Mouse (Mus musculus) forebrain, embryonic 12.5 days (tissue): Measurements from ENCODE around the gene 6030445D17Rik. TPM values are rescaled to one million over a fixed set of nuclear protein-coding genes. Genes with fewer than 3 reads are reported as not detected.

Experiments
- ATAC-seq: fragments of 200-750 bp; cut with Nextera tagmentation; 2 replicates; pipeline ENCODE4 v1.8.0; 2017; ENCODE audit warnings: moderate TSS enrichment; ENCODE audit not compliant: low FRiP score
- H3K27ac ChIP-seq: fragments of 300-500 bp; sonication (generic); 2 replicates; pipeline ENCODE4 v1.5.1; 2016; ENCODE audit warnings: mild to moderate bottlenecking
- H3K27me3 ChIP-seq: fragments of 300-500 bp; sonication (generic); 2 replicates; pipeline ENCODE4 v1.6.1; 2016; ENCODE audit warnings: mild to moderate bottlenecking
- H3K36me3 ChIP-seq: fragments of 300-500 bp; sonication (generic); replicated peaks from 2 replicates; pipeline ENCODE4 v1.6.1; 2016; ENCODE audit warnings: mild to moderate bottlenecking
- H3K4me1 ChIP-seq: fragments of 300-500 bp; sonication (generic); 2 replicates; pipeline ENCODE4 v1.6.1; 2016
- H3K4me2 ChIP-seq: fragments of 300-500 bp; sonication (generic); 2 replicates; pipeline ENCODE4 v1.6.1; 2016; ENCODE audit warnings: mild to moderate bottlenecking, moderate library complexity
- H3K4me3 ChIP-seq: fragments of 300-500 bp; sonication (generic); replicated peaks from 2 replicates; pipeline ENCODE4 v1.5.1; 2016; ENCODE audit warnings: mild to moderate bottlenecking
- H3K9ac ChIP-seq: fragments of 300-500 bp; sonication (generic); 2 replicates; pipeline ENCODE4 v1.6.1; 2016; ENCODE audit warnings: mild to moderate bottlenecking
- H3K9me3 ChIP-seq: fragments of 300-500 bp; sonication (generic); 2 replicates; pipeline ENCODE4 v1.6.1; 2016
- WGBS: fragments of 180-500 bp; shearing (Covaris S2); methylation state at CpG from one replicate; pipeline ENCODE4 v1.1.7; 2016; 5-methylcytosine and 5-hydroxymethylcytosine counted together
- polyA plus RNA-seq: library from polyadenylated mRNA; unstranded; fragments of >200 nt; fragmentation: Nextera tagmentation; extraction: Ambion mirVana; gene quantifications from 2 replicates; pipeline ENCODE4 v1.2.1, GENCODE M21; 2016

The 6030445D17Rik gene
- polyA plus RNA-seq, 1 experiment from 2014 or later, result not detected

DNA sequence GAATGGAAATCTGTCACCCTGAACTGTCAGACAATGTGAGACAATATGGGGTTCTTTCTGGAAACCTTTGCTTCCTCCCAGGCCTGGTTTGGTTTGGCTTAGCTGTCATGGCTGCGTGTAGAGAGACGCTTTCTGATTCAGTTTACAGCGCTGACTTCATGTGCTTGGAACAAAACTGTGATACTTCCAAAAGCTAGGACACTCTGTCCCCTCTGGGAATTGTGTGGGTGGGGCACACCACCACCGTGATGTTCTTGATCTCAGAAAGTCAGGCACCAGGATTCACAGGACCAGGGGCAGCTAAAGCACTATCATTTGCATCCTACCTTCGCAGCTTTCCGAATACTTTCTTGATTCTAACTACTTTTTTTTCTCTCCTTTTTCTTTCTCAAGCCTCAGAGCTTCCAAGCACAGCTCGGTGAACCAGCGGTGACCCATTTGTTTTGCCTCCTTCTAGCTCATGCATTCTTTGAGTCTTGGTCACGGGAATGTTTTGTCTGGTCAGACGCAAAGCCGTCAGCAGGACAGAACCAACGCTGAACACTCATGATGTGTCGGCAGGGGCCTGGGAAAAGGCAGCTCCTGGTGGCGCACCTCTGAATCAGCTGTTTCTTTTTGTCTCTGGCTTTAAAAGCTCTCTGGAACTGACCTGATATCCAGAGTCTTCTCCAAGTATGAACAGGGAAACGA is 20.6 kb upstream of the 6030445D17Rik start:
- no peak overlapping the region for H3K9ac ChIP-seq
- no peak overlapping the region for H3K27ac ChIP-seq
- ATAC-seq, result no peak
- no peaks in the 10 kb centered on the region for H3K36me3 ChIP-seq
- 68% methylated on average over 15 of the region's 15 CpGs for WGBS
- H3K27me3 ChIP-seq, result no peaks in the 10 kb centered on the region
- no peak overlapping the region for H3K4me2 ChIP-seq
- no peak overlapping the region for H3K4me3 ChIP-seq
- H3K9me3 ChIP-seq, result no peaks in the 10 kb centered on the region
- no peaks in the 10 kb centered on the region for H3K4me1 ChIP-seq

GRCm38 (mm10) chr4:136444561-136444960 is 17.5 kb upstream of the 6030445D17Rik start:
- H3K4me2 ChIP-seq, result no peak overlapping the region
- H3K27me3 ChIP-seq, result no peaks in the 10 kb centered on the region
- no peak for ATAC-seq
- H3K9me3 ChIP-seq, result no peaks in the 10 kb centered on the region
- no peak overlapping the region for H3K4me3 ChIP-seq
- no peak overlapping the region for H3K9ac ChIP-seq
- no peaks in the 10 kb centered on the region for H3K36me3 ChIP-seq
- WGBS, result 84% methylated on average over 4 of the region's 4 CpGs
- no peaks in the 10 kb centered on the region for H3K4me1 ChIP-seq
- no peak overlapping the region for H3K27ac ChIP-seq

- no peak for ATAC-seq
- no peak overlapping the region for H3K4me2 ChIP-seq
- no peak overlapping the region for H3K9ac ChIP-seq
- H3K27me3 ChIP-seq, result no peaks in the 10 kb centered on the region
- no peaks in the 10 kb centered on the region for H3K9me3 ChIP-seq
- no peaks in the 10 kb centered on the region for H3K4me1 ChIP-seq
- no peaks in the 10 kb centered on the region for H3K36me3 ChIP-seq
- H3K27ac ChIP-seq, result no peak overlapping the region
- H3K4me3 ChIP-seq, result no peak overlapping the region
- WGBS, result 89% methylated on average over 5 of the region's 5 CpGs
Observed at GRCm38 (mm10) chr4:136449795-136450194, 12.3 kb upstream of the 6030445D17Rik start.

DNA sequence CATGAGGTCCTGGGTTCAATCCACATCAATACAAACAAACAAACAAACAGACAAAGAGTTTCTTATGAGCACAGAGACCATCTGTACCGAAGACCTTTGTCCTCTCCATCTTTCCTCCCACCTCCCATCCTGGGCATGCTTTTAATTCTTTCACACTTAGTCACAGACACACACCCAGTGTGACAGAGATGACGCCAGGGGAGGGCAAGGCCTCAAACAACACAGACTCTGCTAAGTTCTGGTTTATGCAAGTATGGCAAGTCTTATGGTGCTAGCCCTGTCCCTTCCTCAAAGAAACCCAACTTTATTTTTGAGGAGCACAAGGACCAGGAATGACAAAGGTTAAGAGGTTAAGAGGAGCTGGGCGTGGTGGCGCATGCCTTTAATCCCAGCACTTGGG is 11.8 kb upstream of the 6030445D17Rik start:
- no peak overlapping the region for H3K27ac ChIP-seq
- H3K4me2 ChIP-seq, result no peak overlapping the region
- H3K27me3 ChIP-seq, result no peaks in the 10 kb centered on the region
- no peaks in the 10 kb centered on the region for H3K36me3 ChIP-seq
- no peak for ATAC-seq
- no peak overlapping the region for H3K9ac ChIP-seq
- H3K9me3 ChIP-seq, result no peaks in the 10 kb centered on the region
- H3K4me3 ChIP-seq, result no peak overlapping the region
- WGBS, result 93% methylated on average over 4 of the region's 4 CpGs
- peaks cover 4% of the 10 kb centered on the region; the same call in 1 of the 2 replicates for H3K4me1 ChIP-seq

DNA sequence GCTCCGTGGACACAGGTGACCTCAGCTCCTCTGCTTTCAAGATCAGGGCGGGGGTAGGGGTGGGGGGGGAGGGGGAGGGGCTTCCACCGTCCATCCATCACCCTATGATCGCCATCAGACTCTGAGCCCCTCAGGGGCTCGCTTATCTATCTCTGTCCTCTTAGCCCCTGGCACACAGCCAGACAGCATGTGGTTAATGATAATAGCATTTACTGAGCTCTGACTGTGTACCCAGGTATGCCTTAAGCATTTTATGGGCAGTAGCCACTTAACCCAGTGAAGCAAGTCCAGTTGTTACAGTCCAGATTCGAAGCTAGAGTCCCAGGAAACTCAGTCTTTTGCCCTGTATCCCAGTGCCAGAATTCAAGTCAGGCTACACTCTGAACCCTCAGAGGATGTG is 10.5 kb upstream of the 6030445D17Rik start:
- no peaks in the 10 kb centered on the region for H3K27me3 ChIP-seq
- no peak overlapping the region for H3K4me3 ChIP-seq
- no peak for ATAC-seq
- no peak overlapping the region for H3K9ac ChIP-seq
- no peaks in the 10 kb centered on the region for H3K36me3 ChIP-seq
- WGBS, result 30% methylated on average over 6 of the region's 6 CpGs
- H3K27ac ChIP-seq, result no peak overlapping the region
- no peak overlapping the region for H3K4me2 ChIP-seq
- peaks cover 4% of the 10 kb centered on the region; the same call in 1 of the 2 replicates for H3K4me1 ChIP-seq
- no peaks in the 10 kb centered on the region for H3K9me3 ChIP-seq

DNA sequence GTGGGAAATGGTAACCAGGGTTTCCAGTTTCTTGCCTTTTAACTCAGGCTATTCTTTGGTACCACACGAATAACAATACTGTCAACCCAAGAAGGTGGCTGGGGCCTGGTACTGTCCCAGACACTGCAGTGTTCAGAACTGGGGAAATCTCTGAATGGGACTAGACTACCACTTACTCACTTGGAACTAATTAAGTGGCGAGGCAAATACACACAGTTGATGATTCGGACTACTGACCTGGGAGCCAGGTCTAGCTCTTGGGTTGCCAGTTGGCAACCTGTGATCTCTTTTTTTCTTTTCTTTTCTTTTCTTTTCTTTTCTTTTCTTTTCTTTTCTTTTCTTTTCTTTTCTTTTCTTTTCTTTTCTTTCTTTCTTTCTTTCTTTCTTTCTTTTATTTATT is 9.8 kb upstream of the 6030445D17Rik start:
- H3K9me3 ChIP-seq, result no peaks in the 10 kb centered on the region
- WGBS, result 82% methylated on average over 3 of the region's 3 CpGs
- no peak overlapping the region for H3K4me2 ChIP-seq
- H3K36me3 ChIP-seq, result no peaks in the 10 kb centered on the region
- no peaks in the 10 kb centered on the region for H3K27me3 ChIP-seq
- no peak for ATAC-seq
- H3K4me3 ChIP-seq, result no peak overlapping the region
- H3K9ac ChIP-seq, result no peak overlapping the region
- no peak overlapping the region for H3K27ac ChIP-seq
- peaks cover 4% of the 10 kb centered on the region; the same call in 1 of the 2 replicates for H3K4me1 ChIP-seq

DNA sequence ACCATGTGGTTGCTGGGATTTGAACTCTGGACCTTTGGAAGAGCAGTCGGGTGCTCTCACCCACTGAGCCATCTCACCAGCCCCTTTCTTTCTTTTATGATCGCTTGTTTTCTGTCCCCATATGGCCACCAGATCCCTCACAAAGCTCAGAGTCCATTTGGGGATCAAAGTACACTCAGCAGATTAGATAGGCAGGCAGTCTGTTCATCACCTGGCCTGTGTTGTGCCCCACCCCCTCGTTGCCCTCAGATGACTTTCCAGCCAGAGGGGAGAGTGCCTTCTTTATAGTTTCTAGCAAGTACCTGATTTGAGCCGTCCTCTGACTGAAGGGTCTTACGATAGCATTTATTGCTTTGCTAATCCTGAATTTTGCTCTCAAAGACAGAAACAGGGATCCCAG is 9.3 kb upstream of the 6030445D17Rik start:
- Histone ChIP-seq H3K27ac (no peak overlapping the region), H3K36me3 (no peaks in the 10 kb centered on the region), H3K4me1 (peaks cover 4% of the 10 kb centered on the region; the same call in 1 of the 2 replicates), H3K9me3 (no peaks in the 10 kb centered on the region), H3K9ac (no peak overlapping the region), H3K4me3 (no peak overlapping the region), H3K4me2 (no peak overlapping the region), H3K27me3 (no peaks in the 10 kb centered on the region)
- no peak for ATAC-seq
- WGBS, result 82% methylated on average over 5 of the region's 5 CpGs

DNA sequence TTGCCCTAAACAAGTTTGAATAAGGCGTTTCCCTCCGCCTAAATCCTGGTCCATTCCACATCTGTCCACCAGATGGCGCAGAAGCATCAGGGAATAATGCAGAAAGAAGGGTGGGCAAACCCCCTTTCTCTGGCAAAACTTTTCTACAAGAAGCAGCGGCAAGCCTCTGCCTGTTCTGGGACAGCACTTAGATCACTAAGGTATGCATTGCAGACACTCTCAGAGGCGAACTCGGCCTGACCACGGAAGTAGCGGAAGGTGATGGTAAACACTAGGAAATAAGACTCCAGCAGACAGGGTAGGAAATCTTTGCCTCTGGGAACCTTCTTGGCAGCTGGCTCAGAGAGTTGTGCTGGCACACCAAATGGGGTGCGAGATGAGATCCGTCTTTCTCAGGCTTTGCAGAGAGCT is 7.2 kb upstream of the 6030445D17Rik start:
- Histone ChIP-seq H3K4me3 (no peak overlapping the region), H3K36me3 (no peaks in the 10 kb centered on the region), H3K27ac (no peak overlapping the region), H3K27me3 (no peaks in the 10 kb centered on the region), H3K4me1 (peaks cover 4% of the 10 kb centered on the region; the same call in 1 of the 2 replicates), H3K4me2 (peak overlapping the region; percentile 24), H3K9ac (no peak overlapping the region), H3K9me3 (no peaks in the 10 kb centered on the region)
- ATAC-seq, result no peak
- 13% methylated on average over 10 of the region's 10 CpGs for WGBS

DNA sequence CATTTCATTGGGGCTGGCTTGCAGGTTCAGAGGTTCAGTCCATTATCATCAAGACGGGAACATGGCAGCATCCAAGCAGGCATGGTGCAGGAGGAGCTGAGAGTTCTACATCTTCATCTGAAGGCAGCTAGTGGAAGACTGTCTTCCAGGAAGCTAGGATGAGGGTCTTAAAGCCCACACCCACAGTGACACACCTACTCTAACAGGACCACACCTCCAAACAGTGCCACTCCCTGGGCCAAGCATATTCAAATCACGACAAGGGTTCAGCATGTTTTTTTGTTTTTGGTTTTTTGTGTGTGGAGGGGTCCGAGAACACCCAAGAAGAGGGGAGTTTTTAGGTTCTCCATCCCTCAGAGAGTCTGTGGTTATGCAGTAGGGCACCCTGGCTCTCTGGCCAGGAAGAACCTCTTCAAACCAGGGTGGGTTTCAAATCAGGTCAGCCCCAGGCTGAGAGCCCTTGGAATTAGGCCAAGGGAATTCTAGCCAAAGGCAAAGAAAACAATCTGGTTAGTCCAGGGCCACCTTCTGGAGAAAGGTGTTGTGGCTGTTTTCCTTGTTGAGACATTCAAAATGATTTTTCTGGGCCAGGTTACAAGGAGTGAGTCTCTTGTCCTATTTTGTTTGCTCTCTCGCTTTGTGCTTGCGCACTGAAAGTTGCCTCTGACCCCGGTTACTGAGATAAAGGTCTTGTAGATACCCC is 5.4 kb upstream of the 6030445D17Rik start:
- ATAC-seq, result no peak
- Histone ChIP-seq H3K4me3 (no peak overlapping the region), H3K4me1 (peaks cover 5% of the 10 kb centered on the region), H3K4me2 (no peak overlapping the region), H3K9me3 (no peaks in the 10 kb centered on the region), H3K9ac (no peak overlapping the region), H3K36me3 (no peaks in the 10 kb centered on the region), H3K27ac (no peak overlapping the region), H3K27me3 (peaks cover 10% of the 10 kb centered on the region)
- 92% methylated on average over 6 of the region's 6 CpGs for WGBS

- Histone ChIP-seq H3K27me3 (peaks cover 25% of the 10 kb centered on the region), H3K4me3 (no peak overlapping the region), H3K4me1 (peaks cover 19% of the 10 kb centered on the region), H3K4me2 (no peak overlapping the region), H3K9ac (no peak overlapping the region), H3K9me3 (no peaks in the 10 kb centered on the region), H3K36me3 (no peaks in the 10 kb centered on the region), H3K27ac (no peak overlapping the region)
- ATAC-seq, result no peak
- WGBS, result 84% methylated on average over 7 of the region's 7 CpGs
Observed at GRCm38 (mm10) chr4:136458276-136458675, 3.8 kb upstream of the 6030445D17Rik start.

DNA sequence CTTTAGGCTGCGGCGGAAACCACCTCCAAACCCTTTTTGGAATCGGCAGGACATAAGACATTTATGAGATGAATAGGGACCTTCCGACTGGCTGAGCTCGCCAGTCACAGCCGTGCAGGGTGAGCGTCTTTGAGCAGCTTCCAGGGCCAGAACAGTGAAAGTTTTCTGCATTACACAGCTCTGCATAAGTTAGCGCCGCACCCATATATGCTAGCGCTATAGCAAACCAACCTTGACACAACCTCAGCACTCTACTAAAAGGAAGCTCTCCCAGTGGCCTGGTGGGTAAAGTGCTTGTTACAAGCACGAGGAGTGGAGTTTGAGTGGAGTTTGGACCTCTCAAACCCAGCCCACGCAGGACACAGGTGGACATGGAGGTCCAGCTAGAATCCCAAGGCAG is 2.8 kb upstream of the 6030445D17Rik start:
- H3K9me3 ChIP-seq, result no peaks in the 10 kb centered on the region
- WGBS, result 81% methylated on average over 12 of the region's 12 CpGs
- no peak overlapping the region for H3K4me2 ChIP-seq
- no peak overlapping the region for H3K9ac ChIP-seq
- no peaks in the 10 kb centered on the region for H3K36me3 ChIP-seq
- ATAC-seq, result no peak
- H3K27ac ChIP-seq, result no peak overlapping the region
- H3K27me3 ChIP-seq, result peaks cover 34% of the 10 kb centered on the region
- no peak overlapping the region for H3K4me3 ChIP-seq
- H3K4me1 ChIP-seq, result peaks cover 22% of the 10 kb centered on the region

DNA sequence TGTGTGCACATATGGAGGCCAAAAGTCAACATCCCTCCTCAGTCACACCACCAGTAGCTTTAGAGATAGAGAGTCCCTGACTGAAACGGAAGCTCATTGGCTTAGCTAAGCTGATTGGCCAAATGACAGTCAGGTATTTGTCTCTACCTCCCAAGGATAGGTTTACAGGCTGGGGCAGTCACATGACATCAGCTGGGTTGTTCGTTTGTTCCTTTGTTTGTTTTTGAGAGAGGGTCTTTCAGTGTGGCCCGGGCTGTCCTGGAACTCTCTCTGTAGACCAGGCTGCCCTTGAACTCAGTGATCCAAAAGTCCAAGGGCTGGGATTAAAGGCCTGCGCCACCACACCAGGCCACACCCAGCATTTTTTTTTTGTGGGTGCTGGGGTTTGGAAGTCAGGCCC is 844 bp upstream of the 6030445D17Rik start:
- Histone ChIP-seq H3K4me1 (peaks cover 18% of the 10 kb centered on the region), H3K36me3 (no peaks in the 10 kb centered on the region), H3K4me3 (no peak overlapping the region), H3K9ac (no peak overlapping the region), H3K9me3 (no peaks in the 10 kb centered on the region), H3K27ac (no peak overlapping the region), H3K27me3 (peaks cover 48% of the 10 kb centered on the region), H3K4me2 (no peak overlapping the region)
- WGBS, result 26% methylated on average over 4 of the region's 4 CpGs
- ATAC-seq, result no peak

DNA sequence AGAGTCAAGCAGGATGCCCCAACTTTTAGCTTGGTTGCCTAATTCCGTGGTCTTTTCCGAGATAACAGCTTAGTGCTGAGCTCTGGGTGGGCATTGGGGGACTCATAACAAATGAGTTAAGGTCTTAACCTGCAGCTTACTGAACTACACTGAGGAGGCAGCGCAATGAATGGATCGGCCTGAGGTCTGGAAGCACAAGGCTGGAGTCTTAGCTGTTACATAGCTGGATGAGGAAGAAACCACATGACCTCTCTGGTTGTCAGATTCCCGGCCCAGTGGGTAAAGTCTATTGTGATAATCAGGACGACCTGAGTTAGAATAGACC is 327 bp upstream of the 6030445D17Rik start:
- Histone ChIP-seq H3K36me3 (no peaks in the 10 kb centered on the region), H3K9ac (peak overlapping the region; percentile 70; the same call in 1 of the 2 replicates), H3K27me3 (peaks cover 48% of the 10 kb centered on the region), H3K4me3 (peak overlapping the region; percentile 69), H3K4me2 (peak overlapping the region; percentile 90), H3K9me3 (no peaks in the 10 kb centered on the region), H3K4me1 (peaks cover 20% of the 10 kb centered on the region), H3K27ac (no peak overlapping the region)
- WGBS, result 10% methylated on average over 6 of the region's 6 CpGs
- ATAC-seq, result no peak
